Mouse (Mus musculus): ENCODE measurements around the gene Sel1l3.

DNA sequence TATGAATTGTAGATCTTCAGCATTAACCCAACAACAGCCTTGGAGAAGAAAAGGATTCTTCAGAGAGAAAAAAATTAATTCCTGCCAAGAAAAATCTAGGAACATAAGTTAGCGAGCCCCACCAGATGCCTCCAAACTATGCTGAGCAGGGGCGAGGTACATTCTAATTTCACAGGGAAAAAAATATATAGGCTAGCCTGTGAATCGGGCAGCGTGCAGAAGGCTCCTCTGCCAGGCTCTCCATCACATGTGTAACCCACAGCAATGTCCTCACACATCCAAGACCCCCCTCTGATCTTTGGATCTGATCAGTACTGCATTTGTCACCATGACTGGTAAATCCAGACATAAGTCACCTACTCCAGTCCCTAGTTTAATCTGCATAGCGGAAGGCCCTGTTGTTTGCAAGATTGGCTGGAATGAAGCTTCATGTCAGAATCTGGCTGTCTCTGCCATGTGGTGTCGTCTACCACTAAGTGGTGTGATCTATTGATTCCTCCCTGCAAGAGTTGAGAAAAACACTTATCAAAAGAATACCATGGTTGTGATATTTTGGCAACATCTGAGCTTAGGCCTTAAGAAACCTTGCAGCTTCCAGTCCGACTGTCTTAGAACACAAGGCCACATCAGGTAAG lies 29.3 kb upstream of the Sel1l3 start:
- TF ChIP-seq EP300 (IDR thresholded peaks at IDR 0.05) (no peak), CTCF (IDR thresholded peaks at IDR 0.05) (no peak)

Measured in lung, postnatal 0 days (tissue).